Mouse (Mus musculus): ENCODE results near the gene Col5a3.

Col5a3 gene

DNA sequence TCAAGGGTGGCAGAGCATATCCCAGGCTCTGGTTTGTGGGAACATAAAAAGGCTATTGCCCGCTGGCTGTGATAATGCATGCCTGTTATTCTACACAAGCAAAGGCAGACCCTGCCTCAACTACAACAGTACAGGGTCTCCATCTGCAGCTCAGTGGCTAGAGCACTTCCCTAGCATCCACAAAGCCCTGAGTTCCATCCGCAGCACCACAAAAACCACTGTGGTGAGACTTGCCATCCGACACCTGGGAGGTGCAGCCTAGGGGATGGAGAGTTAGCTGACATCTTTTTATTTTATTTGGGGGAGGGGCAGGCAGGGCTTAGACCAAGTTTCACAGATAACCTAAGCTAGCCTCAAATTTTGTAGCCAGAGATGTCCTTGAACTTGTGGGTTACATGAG is 53.5 kb downstream of the Col5a3 start:
- H3K36me3 ChIP-seq (ENCODE audit: insufficient read depth, low read length), result no peaks in the 10 kb centered on the region
- H3K9me3 ChIP-seq (ENCODE audit: low read length), result no peaks in the 10 kb centered on the region
- H3K4me3 ChIP-seq (replicated peaks; ENCODE audit: low read length), result no peak overlapping the region
- H3K4me1 ChIP-seq (replicated peaks; ENCODE audit: low read depth, low read length), result peaks cover 18% of the 10 kb centered on the region
- peaks cover 12% of the 10 kb centered on the region for H3K27me3 ChIP-seq (ENCODE audit: insufficient read depth, low read length)
- no peak for TF ChIP-seq CTCF (conservative IDR thresholded peaks at IDR 0.05; ENCODE audit: low read length)
- no peak for TF ChIP-seq POU5F1 (IDR thresholded peaks at IDR 0.05; ENCODE audit: borderline replicate concordance, low read length)
- no peak for TF ChIP-seq NANOG (IDR thresholded peaks at IDR 0.05; ENCODE audit: borderline replicate concordance, low read length)

DNA sequence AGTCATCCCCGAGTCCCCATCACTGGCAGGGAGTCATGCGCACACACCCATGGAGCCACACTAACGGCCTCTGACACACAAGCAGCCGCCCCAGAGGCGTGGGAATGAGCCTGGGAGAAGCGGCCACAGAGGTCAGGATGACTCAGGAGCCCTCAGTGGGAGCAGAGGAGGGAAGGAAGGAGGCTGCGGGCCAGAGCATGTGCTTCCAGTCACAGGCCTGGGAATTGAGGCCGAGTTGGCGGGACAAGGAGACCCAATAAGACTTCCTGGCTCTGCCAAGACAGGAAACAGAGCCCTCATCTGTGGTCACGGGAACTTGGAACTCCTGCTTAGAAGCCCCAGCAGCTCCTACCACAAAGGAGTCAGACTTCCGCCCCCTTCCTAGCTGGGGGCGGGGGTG is 54.1 kb downstream of the Col5a3 start:
- Histone ChIP-seq H3K4me3 (replicated peaks; ENCODE audit: low read length) (peak overlapping the region; percentile 41; the same call in 1 of the 2 replicates), H3K36me3 (ENCODE audit: insufficient read depth, low read length) (no peaks in the 10 kb centered on the region), H3K27me3 (ENCODE audit: insufficient read depth, low read length) (peaks cover 12% of the 10 kb centered on the region), H3K9me3 (ENCODE audit: low read length) (no peaks in the 10 kb centered on the region), H3K4me1 (replicated peaks; ENCODE audit: low read depth, low read length) (peaks cover 18% of the 10 kb centered on the region)
- TF ChIP-seq POU5F1 (IDR thresholded peaks at IDR 0.05; ENCODE audit: borderline replicate concordance, low read length) (no peak), NANOG (IDR thresholded peaks at IDR 0.05; ENCODE audit: borderline replicate concordance, low read length) (no peak)

DNA sequence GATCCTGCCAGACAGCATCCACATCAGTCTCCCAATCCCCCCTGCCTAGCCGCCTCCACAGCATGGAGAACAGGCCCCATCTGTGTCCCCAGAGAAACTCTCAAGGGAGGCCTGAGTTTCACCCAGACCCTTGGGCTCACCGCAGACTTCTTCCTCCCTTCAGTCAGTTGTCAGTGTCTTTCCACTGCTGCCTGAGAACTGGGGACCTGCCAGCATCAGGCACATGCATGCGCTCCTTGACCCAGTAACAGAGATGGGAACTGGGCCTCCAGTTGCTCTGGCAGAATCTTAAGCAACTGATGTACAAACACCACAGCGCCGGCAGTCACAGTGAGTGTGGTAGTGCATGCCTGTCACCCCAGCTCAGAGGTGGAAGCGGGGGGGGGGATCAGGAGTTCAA is 56.0 kb downstream of the Col5a3 start:
- H3K4me3 ChIP-seq (replicated peaks; ENCODE audit: low read length), result no peak overlapping the region
- TF ChIP-seq CTCF (conservative IDR thresholded peaks at IDR 0.05; ENCODE audit: low read length), result no peak
- no peak for TF ChIP-seq POU5F1 (IDR thresholded peaks at IDR 0.05; ENCODE audit: borderline replicate concordance, low read length)
- TF ChIP-seq NANOG (IDR thresholded peaks at IDR 0.05; ENCODE audit: borderline replicate concordance, low read length), result no peak
- H3K27me3 ChIP-seq (ENCODE audit: insufficient read depth, low read length), result peaks cover 12% of the 10 kb centered on the region
- H3K4me1 ChIP-seq (replicated peaks; ENCODE audit: low read depth, low read length), result peaks cover 28% of the 10 kb centered on the region
- H3K9me3 ChIP-seq (ENCODE audit: low read length), result no peaks in the 10 kb centered on the region
- no peaks in the 10 kb centered on the region for H3K36me3 ChIP-seq (ENCODE audit: insufficient read depth, low read length)

DNA sequence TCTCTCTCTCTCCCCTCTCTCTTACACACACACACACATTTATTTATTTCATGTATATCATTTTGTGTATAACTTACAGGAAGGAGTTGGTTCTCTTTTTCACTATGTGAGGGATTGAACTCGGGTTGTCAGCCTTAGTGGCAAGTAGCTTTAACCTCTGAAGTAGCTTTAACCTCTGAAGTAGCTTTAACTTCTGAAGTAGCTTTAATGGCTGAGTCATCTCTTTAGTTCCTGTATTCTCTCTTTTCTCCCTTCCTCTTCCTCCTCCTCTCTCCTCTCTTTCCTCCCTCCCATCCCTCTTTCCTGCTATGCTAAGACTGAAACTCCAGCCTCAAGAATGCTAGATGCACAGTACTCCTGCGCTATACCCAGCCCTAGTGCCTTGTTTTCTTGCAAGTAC is 56.6 kb downstream of the Col5a3 start:
- Histone ChIP-seq H3K4me1 (replicated peaks; ENCODE audit: low read depth, low read length) (peaks cover 28% of the 10 kb centered on the region), H3K4me3 (replicated peaks; ENCODE audit: low read length) (no peak overlapping the region)
- TF ChIP-seq POU5F1 (IDR thresholded peaks at IDR 0.05; ENCODE audit: borderline replicate concordance, low read length) (no peak), NANOG (IDR thresholded peaks at IDR 0.05; ENCODE audit: borderline replicate concordance, low read length) (no peak), CTCF (conservative IDR thresholded peaks at IDR 0.05; ENCODE audit: low read length) (no peak)

DNA sequence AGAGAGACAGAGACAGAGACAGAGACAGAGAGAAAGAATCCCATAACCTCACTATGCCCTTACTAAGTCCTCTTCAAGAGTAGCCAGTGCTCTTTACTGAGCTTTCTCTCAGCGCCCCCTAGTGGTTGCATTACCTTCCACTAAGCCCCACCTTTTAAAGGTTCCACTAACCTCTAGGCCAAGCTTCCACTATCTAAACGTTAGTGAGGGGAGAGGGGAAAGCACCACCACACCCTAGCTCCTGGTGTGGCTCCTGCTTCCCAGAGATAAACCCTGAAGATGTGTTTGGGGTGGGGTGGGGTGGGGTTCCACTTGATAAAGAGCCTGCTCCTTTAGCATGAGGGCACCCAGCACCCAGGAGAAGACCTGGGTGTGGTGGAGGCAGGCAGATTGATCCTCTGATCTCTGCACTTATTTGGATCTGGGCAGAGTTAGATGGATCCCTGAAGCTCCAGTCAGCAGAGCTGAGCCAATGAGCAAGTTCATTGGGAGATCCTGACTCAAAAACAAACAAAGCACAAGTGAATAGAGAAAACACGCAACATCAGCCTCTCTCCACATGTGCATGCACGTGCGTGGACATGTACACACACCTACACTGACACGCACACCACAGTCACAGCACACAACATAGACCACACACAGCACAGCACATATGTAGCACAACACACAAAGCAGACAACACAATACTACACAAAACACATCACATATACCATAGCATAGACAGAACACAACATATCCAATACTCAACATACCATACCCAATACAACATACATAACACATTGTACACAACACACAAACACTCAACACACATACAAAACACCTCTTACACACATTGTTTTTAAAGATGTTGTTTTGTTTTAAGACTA is 57.5 kb downstream of the Col5a3 start:
- Histone ChIP-seq H3K4me3 (replicated peaks; ENCODE audit: low read length) (no peak overlapping the region), H3K27me3 (ENCODE audit: insufficient read depth, low read length) (peaks cover 12% of the 10 kb centered on the region), H3K9me3 (ENCODE audit: low read length) (no peaks in the 10 kb centered on the region), H3K4me1 (replicated peaks; ENCODE audit: low read depth, low read length) (peaks cover 28% of the 10 kb centered on the region), H3K36me3 (ENCODE audit: insufficient read depth, low read length) (no peaks in the 10 kb centered on the region)
- TF ChIP-seq CTCF (conservative IDR thresholded peaks at IDR 0.05; ENCODE audit: low read length), result peak; percentile 84
- no peak for TF ChIP-seq NANOG (IDR thresholded peaks at IDR 0.05; ENCODE audit: borderline replicate concordance, low read length)

More for the DNA sequence above, 56.6 kb downstream of the Col5a3 start:
- Histone ChIP-seq H3K36me3 (ENCODE audit: insufficient read depth, low read length) (no peaks in the 10 kb centered on the region), H3K27me3 (ENCODE audit: insufficient read depth, low read length) (peaks cover 12% of the 10 kb centered on the region), H3K9me3 (ENCODE audit: low read length) (no peaks in the 10 kb centered on the region)

DNA sequence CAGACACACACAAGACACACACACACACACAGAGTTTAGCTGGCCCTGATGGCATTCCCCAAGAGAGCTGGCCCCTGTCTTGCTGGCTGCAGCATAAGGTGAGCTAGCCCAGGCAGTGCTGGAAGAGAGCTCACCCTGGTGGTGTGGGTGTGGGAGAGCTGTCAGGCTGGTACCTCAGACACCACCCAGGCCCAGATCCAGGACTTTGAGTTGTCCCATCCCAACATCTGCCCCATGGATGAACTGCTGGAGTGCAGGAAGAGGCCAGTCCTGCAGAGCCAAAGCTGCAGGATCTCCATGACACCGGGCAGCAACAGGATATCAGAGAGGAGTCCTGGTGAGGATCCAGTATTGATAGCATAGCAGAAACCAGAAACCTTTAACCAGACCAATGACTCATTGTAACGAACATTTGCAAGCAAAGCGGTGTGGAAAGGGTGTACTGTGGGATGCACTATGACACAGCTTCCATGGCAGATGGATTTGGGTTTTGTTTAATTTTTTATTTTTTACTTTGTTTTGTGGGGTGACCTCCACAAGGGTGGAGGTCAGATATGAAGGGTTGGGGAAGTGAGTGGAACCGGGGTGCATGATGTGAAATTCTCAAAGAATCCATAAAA is 58.7 kb downstream of the Col5a3 start:
- no peak for TF ChIP-seq CTCF (conservative IDR thresholded peaks at IDR 0.05; ENCODE audit: low read length)
- TF ChIP-seq POU5F1 (IDR thresholded peaks at IDR 0.05; ENCODE audit: borderline replicate concordance, low read length), result no peak
- no peak for TF ChIP-seq NANOG (IDR thresholded peaks at IDR 0.05; ENCODE audit: borderline replicate concordance, low read length)
- no peaks in the 10 kb centered on the region for H3K36me3 ChIP-seq (ENCODE audit: insufficient read depth, low read length)
- H3K4me1 ChIP-seq (replicated peaks; ENCODE audit: low read depth, low read length), result peaks cover 27% of the 10 kb centered on the region
- no peaks in the 10 kb centered on the region for H3K9me3 ChIP-seq (ENCODE audit: low read length)
- H3K27me3 ChIP-seq (ENCODE audit: insufficient read depth, low read length), result peaks cover 7% of the 10 kb centered on the region
- no peak overlapping the region for H3K4me3 ChIP-seq (replicated peaks; ENCODE audit: low read length)

DNA sequence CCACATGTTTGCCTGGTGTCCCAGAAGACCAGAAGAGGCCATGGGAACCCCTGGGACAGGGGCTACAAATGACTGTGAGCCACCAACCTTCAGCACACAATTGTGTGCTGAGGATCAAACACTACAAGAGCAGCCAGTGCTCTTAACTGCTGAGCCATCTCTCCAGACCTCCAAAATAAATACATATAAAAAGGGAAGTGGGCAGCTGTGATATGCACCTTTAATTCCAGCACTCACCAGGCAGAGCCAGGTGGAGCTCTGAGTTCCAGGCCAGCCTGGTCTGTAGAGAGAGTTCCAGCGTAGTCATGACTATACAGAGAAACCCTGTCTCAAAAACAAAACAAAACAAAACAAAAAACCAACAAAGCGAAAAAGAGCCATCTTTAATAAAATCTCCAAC is 60.5 kb downstream of the Col5a3 start:
- no peak for TF ChIP-seq CTCF (conservative IDR thresholded peaks at IDR 0.05; ENCODE audit: low read length)
- TF ChIP-seq POU5F1 (IDR thresholded peaks at IDR 0.05; ENCODE audit: borderline replicate concordance, low read length), result no peak
- TF ChIP-seq NANOG (IDR thresholded peaks at IDR 0.05; ENCODE audit: borderline replicate concordance, low read length), result no peak
- H3K4me1 ChIP-seq (replicated peaks; ENCODE audit: low read depth, low read length), result peaks cover 20% of the 10 kb centered on the region; the same call in 1 of the 2 replicates

DNA sequence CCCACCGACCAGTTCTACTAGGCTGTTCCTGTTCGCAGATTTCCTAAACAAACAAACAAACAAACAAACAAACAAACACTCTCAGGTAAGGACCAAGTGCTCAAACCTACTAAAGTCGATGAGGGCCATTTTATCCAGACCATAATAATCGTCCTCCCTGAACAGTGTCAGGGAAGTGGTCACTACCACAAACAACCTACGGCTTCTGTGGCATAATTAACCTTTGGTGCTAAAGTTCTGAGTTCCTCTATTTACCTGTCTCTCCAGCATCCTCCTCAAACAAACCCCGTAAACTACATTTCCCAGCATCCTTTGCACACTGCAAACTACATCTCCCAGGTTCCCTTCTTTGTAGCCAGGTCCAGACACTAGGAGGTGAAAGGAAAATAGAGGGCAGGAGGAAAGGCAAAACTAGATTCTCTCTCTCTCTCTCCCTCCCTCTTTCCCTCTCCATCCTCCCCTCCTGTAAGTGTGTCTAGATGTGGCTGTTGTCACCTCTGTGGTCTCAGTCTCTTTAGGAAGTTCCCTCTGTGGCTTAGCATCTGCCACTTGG is 63.3 kb downstream of the Col5a3 start:
- H3K27me3 ChIP-seq (ENCODE audit: insufficient read depth, low read length), result no peaks in the 10 kb centered on the region
- peaks cover 38% of the 10 kb centered on the region for H3K4me1 ChIP-seq (replicated peaks; ENCODE audit: low read depth, low read length)
- H3K9me3 ChIP-seq (ENCODE audit: low read length), result no peaks in the 10 kb centered on the region
- no peak overlapping the region for H3K4me3 ChIP-seq (replicated peaks; ENCODE audit: low read length)
- H3K36me3 ChIP-seq (ENCODE audit: insufficient read depth, low read length), result no peaks in the 10 kb centered on the region
- no peak for TF ChIP-seq CTCF (conservative IDR thresholded peaks at IDR 0.05; ENCODE audit: low read length)
- TF ChIP-seq POU5F1 (IDR thresholded peaks at IDR 0.05; ENCODE audit: borderline replicate concordance, low read length), result no peak
- TF ChIP-seq NANOG (IDR thresholded peaks at IDR 0.05; ENCODE audit: borderline replicate concordance, low read length), result no peak

More for the DNA sequence above, 60.5 kb downstream of the Col5a3 start:
- Histone ChIP-seq H3K4me3 (replicated peaks; ENCODE audit: low read length) (no peak overlapping the region), H3K36me3 (ENCODE audit: insufficient read depth, low read length) (no peaks in the 10 kb centered on the region), H3K9me3 (ENCODE audit: low read length) (no peaks in the 10 kb centered on the region), H3K27me3 (ENCODE audit: insufficient read depth, low read length) (peaks cover 3% of the 10 kb centered on the region)
